In the genomic region with DNA sequence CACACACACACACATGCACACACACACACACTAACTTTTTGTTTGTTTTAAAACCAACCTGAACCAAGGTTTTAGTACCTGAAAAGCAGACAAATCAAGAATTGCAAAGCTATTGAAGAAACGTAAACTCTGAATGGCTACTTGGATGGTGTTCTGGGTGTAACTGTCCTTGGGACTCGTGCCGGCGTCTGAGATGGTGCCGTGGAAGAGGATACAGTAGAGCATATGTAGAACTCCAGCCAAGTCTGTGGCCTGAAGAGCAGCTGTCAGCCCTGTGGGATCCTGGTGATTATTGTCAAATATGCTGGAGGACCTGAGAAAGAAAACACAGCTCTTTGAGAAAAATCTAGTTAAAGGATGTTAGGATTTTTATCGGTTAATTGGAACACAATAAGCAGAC, we compare ENCODE assay signal across 17 mouse cellular contexts. TPM values are rescaled to one million over a fixed set of nuclear protein-coding genes. Genes with fewer than 3 reads are reported as not detected.
"Had no signal": no experiment of that assay in that cellular context is flagged by ENCODE, and none has a peak within 500 bp of the region (broad histone marks: within the 10 kb centered on the region; RNA-seq: fewer than 3 reads in every experiment).

No protein-coding gene starts in this region.

- DNase-seq: kidney, postnatal 14 days; kidney, postnatal 4 days; liver, embryonic 13.5 days; lung, adult 2 months; lung, postnatal 14 days; lung, postnatal 4 days; midbrain, embryonic 14.5 days; thymus, adult 18-20 months; thymus, postnatal 36 days had no signal

RNA-seq across cellular contexts. Expression of gene Isl2, which starts 47.7 kb away (rescaled TPM):
- total RNA-seq: layer of hippocampus, adult 18-20 months; layer of hippocampus, postnatal 14 days; left cerebral cortex, adult 8-10 months; left cerebral cortex, postnatal 25 days; liver, adult 2 months; megakaryocyte progenitor cell, adult 5-6 weeks; megakaryocyte-erythroid progenitor cell, adult 5-6 weeks; midbrain, postnatal 0 days had no signal
